In genomic region chr5:151201220-151201619, GRCm38 (mm10) we compare ENCODE assay signal across 23 mouse cellular contexts.
"Had no signal": no experiment of that assay in that cellular context is flagged by ENCODE, and none has a peak within 500 bp of the region (broad histone marks: within the 10 kb centered on the region; RNA-seq: fewer than 3 reads in every experiment).

No protein-coding gene starts in this region.

- H3K9ac ChIP-seq: heart, embryonic 13.5 days; heart, embryonic 15.5 days; hindbrain, embryonic 13.5 days; hindbrain, embryonic 15.5 days; intestine, embryonic 15.5 days; limb, embryonic 13.5 days; limb, embryonic 15.5 days; liver, embryonic 12.5 days; liver, embryonic 14.5 days had no signal

- H3K27me3 ChIP-seq: heart, embryonic 13.5 days; heart, embryonic 15.5 days; hindbrain, embryonic 13.5 days; hindbrain, embryonic 15.5 days; intestine, embryonic 15.5 days; limb, embryonic 13.5 days; limb, embryonic 15.5 days; liver, embryonic 12.5 days had no signal

- H3K4me1 ChIP-seq: limb, embryonic 13.5 days; limb, embryonic 15.5 days; liver, embryonic 12.5 days had no signal

- DNase-seq: gastrocnemius, postnatal 14 days; gastrocnemius, postnatal 36 days; heart, adult 2 months; heart, postnatal 14 days; heart, postnatal 36 days; kidney, adult 11 months; kidney, adult 2 months; kidney, postnatal 14 days; kidney, postnatal 36 days; layer of hippocampus, adult 9-11 months; layer of hippocampus, postnatal 36 days; left cerebral cortex, postnatal 4 days had no signal

- H3K36me3 ChIP-seq: heart, embryonic 13.5 days; heart, embryonic 15.5 days; hindbrain, embryonic 13.5 days; hindbrain, embryonic 15.5 days; intestine, embryonic 15.5 days; limb, embryonic 13.5 days; limb, embryonic 15.5 days; liver, embryonic 12.5 days had no signal

- H3K27ac ChIP-seq: heart, adult 2 months; heart, embryonic 13.5 days; heart, embryonic 15.5 days; hindbrain, embryonic 13.5 days; hindbrain, embryonic 15.5 days; hindbrain, postnatal 0 days; intestine, embryonic 15.5 days; limb, embryonic 13.5 days; limb, embryonic 15.5 days; liver, embryonic 12.5 days; liver, embryonic 14.5 days had no signal

- H3K9me3 ChIP-seq: heart, embryonic 13.5 days; heart, embryonic 15.5 days; hindbrain, embryonic 13.5 days; hindbrain, embryonic 15.5 days; intestine, embryonic 15.5 days; limb, embryonic 15.5 days; liver, embryonic 12.5 days had no signal

- ATAC-seq: hindbrain, postnatal 0 days; intestine, embryonic 15.5 days; liver, embryonic 12.5 days had no signal

- H3K4me2 ChIP-seq: heart, embryonic 11.5 days; heart, embryonic 13.5 days; heart, embryonic 15.5 days; hindbrain, embryonic 13.5 days; hindbrain, embryonic 15.5 days; intestine, embryonic 15.5 days; limb, embryonic 13.5 days; limb, embryonic 15.5 days; liver, embryonic 12.5 days had no signal

- H3K4me3 ChIP-seq: heart, adult 2 months; heart, embryonic 13.5 days; heart, embryonic 15.5 days; hindbrain, embryonic 13.5 days; hindbrain, embryonic 15.5 days; intestine, embryonic 15.5 days; limb, embryonic 13.5 days; limb, embryonic 15.5 days; liver, embryonic 12.5 days had no signal
